Mouse (Mus musculus) lung, postnatal 10 days (tissue): ENCODE data around the gene Gm8082.
"Not testable (repeated sequence)": the region's sequence is repeated elsewhere in the genome, so short reads cannot be mapped to it uniquely, and the experiment has no call there.

Experiments used
- DNase-seq: peaks from one replicate; pipeline ENCODE4 v3.0.0; 2021

The Gm8082 gene

DNA sequence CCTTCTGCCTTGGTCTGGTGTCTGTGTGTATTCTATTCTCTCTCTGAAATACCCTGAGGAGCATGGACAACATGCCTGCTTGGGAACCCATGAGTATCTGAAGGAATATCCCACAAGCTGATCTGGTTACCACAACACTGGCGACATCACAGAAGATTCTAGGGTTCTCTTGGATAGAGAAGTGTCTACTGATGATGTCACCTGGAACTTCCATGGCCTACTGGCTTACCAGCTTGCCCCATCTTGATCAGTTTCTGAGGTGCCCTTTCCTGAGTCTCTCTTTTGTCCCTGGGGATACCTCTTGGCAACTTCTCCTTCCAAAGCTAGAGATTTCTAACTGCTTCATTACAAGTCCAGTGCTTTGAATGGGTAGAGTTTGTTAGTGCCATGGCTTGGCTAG is at the start of gene Gm8082:
Gene Gm8082, minus strand, starts transcription at position 101 of the 400 bp plus-strand sequence.
- DNase-seq: not testable (repeated sequence)

DNA sequence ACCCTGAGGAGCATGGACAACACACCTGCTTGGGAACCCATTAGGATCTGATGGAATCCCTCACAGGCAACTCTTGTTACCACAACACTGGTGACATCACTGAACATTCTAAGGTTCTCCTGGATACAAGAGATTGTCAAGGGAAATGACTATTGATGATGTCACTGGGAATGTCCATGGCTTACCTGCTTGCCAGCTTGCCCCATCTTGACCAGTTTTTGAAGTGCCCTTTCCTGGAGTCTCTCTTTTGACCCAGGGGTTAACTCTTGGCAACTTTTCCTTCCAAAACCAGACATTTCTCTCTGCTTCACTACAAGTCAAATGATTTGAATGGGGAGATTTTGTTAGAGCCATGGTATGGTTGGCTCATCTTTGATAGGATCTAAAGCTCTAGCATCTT is 22.1 kb upstream of the Gm8082 start, which contains the start of gene Gm10376:
Gene Gm10376, minus strand, starts transcription at position 101 of the 400 bp plus-strand sequence.
- DNase-seq: not testable (repeated sequence)
